Mouse (Mus musculus) C2C12 (cell line): ENCODE results near the gene F2. TPM values are rescaled to one million over a fixed set of nuclear protein-coding genes. Genes with fewer than 3 reads are reported as not detected.

ENCODE experiments used
- H3K27me3 ChIP-seq: one replicate; pipeline ENCODE4 v1.6.1; 2011; ENCODE audit not compliant: control insufficient read depth, insufficient read depth, insufficient read length
- H3K36me3 ChIP-seq: one replicate; pipeline ENCODE4 v1.6.1; 2011; ENCODE audit not compliant: control insufficient read depth, insufficient read depth
- H3K4me3 ChIP-seq: one replicate; pipeline ENCODE4 v1.5.1; 2011; ENCODE audit warnings: mild to moderate bottlenecking, control low read depth; ENCODE audit not compliant: poor library complexity, insufficient read depth, severe bottlenecking
- H3K79me2 ChIP-seq: one replicate; pipeline ENCODE4 v1.6.1; 2011; ENCODE audit not compliant: control insufficient read depth, insufficient read depth
- H3K79me3 ChIP-seq: one replicate; pipeline ENCODE4 v1.6.1; 2011; ENCODE audit warnings: low read depth, control low read depth
- H3ac ChIP-seq: one replicate; pipeline ENCODE3; 2011; ENCODE audit warnings: low read depth; ENCODE audit not compliant: control insufficient read depth, insufficient read length
- CEBPB ChIP-seq: IDR thresholded peaks from one replicate; pipeline ENCODE4 v1.6.1; 2011; ENCODE audit warnings: low read depth, mild to moderate bottlenecking, control low read depth, moderate library complexity
- CTCF ChIP-seq: IDR thresholded peaks from one replicate; pipeline ENCODE4 v1.5.1; 2011; ENCODE audit not compliant: control insufficient read depth, insufficient read depth, insufficient read length
- FOSL1 ChIP-seq: IDR thresholded peaks from one replicate; pipeline ENCODE4 v1.8.0; 2011; ENCODE audit warnings: mild to moderate bottlenecking, low read length; ENCODE audit not compliant: poor library complexity, insufficient read depth, severe bottlenecking
- MAX ChIP-seq: IDR thresholded peaks from one replicate; pipeline ENCODE4 v1.6.1; 2011; ENCODE audit warnings: mild to moderate bottlenecking, control low read depth
- MYOD1 ChIP-seq: IDR thresholded peaks from one replicate; pipeline ENCODE4 v1.6.1; 2011; ENCODE audit warnings: low read depth; ENCODE audit not compliant: control insufficient read depth, insufficient read length
- MYOG ChIP-seq: IDR thresholded peaks from one replicate; pipeline ENCODE4 v1.6.1; 2011; ENCODE audit not compliant: control insufficient read depth, insufficient read length; ENCODE audit errors: extremely low read depth
- USF1 ChIP-seq: IDR thresholded peaks from one replicate; pipeline ENCODE4 v1.6.1; 2011; ENCODE audit warnings: low read depth, mild to moderate bottlenecking, control low read depth, moderate library complexity
- polyA plus RNA-seq: library from polyadenylated mRNA; unstranded; fragments of >200 nt; fragmentation: generic; extraction: Trizol; gene quantifications from one replicate; pipeline ENCODE4 v1.2.1, GENCODE M21; 2012; ENCODE audit warnings: missing spikeins

Gene F2
- polyA plus RNA-seq, 1 experiment = 0.04 TPM

DNA sequence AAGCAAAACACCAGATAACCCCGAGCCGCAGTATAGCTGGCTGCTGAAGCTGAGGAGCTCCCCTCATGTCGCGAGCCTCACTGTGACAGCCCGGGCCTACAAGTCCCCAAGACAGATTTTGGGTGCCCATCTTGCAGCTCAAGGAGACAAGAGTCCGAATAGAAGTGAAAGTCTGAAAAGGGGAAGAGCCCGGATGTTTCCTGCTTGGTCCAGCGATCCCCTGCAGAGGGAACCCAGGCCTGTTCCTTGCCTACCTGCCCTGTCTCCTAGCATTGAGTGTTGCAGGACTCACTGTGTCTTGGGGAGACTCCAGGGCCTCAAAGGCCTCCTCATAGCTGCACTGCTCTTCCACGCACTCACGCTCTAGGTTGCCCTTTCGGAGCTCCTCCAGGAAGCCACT is 728 bp downstream of the F2 start:
- no peaks in the 10 kb centered on the region for H3K27me3 ChIP-seq
- H3K36me3 ChIP-seq = no peaks in the 10 kb centered on the region
- no peak for TF ChIP-seq CEBPB
- TF ChIP-seq USF1 = no peak
- TF ChIP-seq MYOD1 = no peak
- no peak for TF ChIP-seq MYOG
- no peak for TF ChIP-seq MAX
- no peak for TF ChIP-seq FOSL1
- TF ChIP-seq CTCF = no peak
- H3ac ChIP-seq = no peak overlapping the region
- no peaks in the 10 kb centered on the region for H3K79me3 ChIP-seq
- no peaks in the 10 kb centered on the region for H3K79me2 ChIP-seq
- H3K4me3 ChIP-seq = no peak overlapping the region

DNA sequence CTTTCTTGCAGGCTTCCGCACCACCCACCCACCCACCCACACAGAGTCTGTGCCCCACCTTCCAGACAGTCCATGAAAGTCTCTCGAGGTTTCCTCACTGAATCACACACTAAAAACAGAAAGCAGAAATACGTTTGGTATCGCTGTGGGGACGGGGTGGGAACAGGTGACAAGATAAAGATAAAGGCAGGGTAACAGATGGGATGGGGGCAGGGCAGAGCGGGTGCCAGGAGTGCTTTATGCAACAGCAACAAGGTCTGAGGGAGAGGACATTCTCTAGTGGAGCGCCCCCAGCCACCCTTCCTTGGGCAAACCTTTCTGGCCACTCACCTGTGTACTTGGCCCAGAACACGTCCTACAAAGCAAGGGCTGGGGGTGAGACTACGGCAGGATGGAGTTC is 1.4 kb downstream of the F2 start:
- H3ac ChIP-seq = no peak overlapping the region
- H3K79me2 ChIP-seq = no peaks in the 10 kb centered on the region
- H3K36me3 ChIP-seq = no peaks in the 10 kb centered on the region
- no peak overlapping the region for H3K4me3 ChIP-seq
- TF ChIP-seq MYOD1 = peak; percentile 69
- no peak for TF ChIP-seq FOSL1
- no peaks in the 10 kb centered on the region for H3K79me3 ChIP-seq
- no peaks in the 10 kb centered on the region for H3K27me3 ChIP-seq

DNA sequence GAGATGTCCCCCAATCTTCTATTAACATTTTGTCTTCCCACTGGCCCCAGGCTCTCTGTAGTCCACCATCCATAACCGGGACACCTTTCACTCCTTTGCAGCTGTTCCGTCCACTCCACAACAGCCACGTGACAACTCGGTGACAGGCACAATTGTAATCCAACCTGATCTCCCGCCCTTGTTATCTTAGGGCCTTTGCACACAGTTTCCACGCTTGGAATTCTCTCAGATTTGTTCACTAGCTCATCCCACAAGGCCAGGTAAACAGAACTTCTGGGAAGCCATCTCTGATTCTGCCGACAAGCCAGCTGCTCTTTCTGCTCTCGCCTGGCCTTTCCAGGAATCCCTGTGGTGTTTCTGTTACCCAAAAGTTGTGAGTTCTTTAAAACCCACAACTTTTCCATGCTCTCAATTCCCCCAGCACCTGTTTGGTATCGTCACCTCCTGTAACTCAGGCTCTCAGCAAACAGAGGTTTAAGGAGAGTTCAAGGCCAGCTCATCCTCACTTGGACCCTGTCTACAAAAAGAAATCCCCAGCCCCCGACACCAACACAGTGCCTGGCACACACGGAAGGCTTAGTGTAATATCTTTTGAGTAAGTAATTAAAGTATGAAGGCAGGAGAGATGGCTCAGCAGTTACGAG is 2.8 kb downstream of the F2 start:
- TF ChIP-seq CTCF = no peak
- TF ChIP-seq MYOD1 = peak; percentile 84
- peak; percentile 80 for TF ChIP-seq USF1
- Histone ChIP-seq H3K4me3 (no peak overlapping the region), H3K27me3 (no peaks in the 10 kb centered on the region), H3K79me2 (no peaks in the 10 kb centered on the region), H3K79me3 (no peaks in the 10 kb centered on the region), H3K36me3 (no peaks in the 10 kb centered on the region), H3ac (no peak overlapping the region)

DNA sequence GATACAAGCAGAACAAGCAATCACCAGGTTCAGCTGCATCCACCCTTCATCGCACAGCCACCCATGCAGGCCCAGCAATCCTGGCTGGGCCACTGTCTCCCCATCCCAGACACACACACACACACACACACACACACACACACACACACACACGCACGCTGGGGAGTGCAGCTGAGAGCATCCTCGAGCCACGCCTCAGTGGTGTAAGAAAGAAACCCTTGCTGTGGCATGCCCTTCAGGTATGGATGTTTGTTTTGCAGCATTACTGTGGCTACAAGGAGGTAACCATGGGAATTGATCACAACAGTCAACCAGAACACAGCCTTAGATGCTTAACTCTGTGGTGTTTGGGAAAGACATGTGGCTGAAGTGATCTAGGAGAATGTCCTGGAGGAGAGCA is 3.9 kb downstream of the F2 start:
- Histone ChIP-seq H3K36me3 (no peaks in the 10 kb centered on the region), H3ac (no peak overlapping the region), H3K79me3 (no peaks in the 10 kb centered on the region), H3K79me2 (no peaks in the 10 kb centered on the region), H3K27me3 (no peaks in the 10 kb centered on the region), H3K4me3 (no peak overlapping the region)
- TF ChIP-seq FOSL1 (no peak), MAX (no peak), MYOG (no peak), MYOD1 (no peak), CEBPB (no peak), CTCF (no peak)

DNA sequence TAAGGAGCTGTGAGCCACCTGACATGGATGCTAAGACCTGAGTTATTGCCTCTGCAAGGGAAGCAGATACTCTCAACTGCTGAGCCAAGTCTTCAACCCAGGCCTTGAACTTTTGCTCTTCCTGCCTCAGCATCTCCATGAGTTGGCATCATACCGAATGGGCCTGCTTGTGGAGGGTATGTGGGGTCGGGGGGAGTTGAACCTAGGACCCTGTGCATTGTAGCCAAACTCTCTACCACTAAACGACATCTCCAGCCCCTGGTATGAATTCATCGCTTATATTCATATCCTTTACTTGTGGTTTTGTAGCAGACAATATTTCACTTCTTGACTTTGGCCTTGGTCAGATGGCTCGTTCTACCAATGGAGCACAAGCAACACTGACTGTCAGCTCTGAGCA is 4.4 kb downstream of the F2 start:
- no peak overlapping the region for H3ac ChIP-seq
- no peaks in the 10 kb centered on the region for H3K79me2 ChIP-seq
- TF ChIP-seq CEBPB (no peak), MAX (no peak), FOSL1 (no peak), USF1 (no peak), MYOD1 (no peak), CTCF (no peak)
- no peaks in the 10 kb centered on the region for H3K36me3 ChIP-seq
- no peak overlapping the region for H3K4me3 ChIP-seq
- no peaks in the 10 kb centered on the region for H3K27me3 ChIP-seq
- no peaks in the 10 kb centered on the region for H3K79me3 ChIP-seq

DNA sequence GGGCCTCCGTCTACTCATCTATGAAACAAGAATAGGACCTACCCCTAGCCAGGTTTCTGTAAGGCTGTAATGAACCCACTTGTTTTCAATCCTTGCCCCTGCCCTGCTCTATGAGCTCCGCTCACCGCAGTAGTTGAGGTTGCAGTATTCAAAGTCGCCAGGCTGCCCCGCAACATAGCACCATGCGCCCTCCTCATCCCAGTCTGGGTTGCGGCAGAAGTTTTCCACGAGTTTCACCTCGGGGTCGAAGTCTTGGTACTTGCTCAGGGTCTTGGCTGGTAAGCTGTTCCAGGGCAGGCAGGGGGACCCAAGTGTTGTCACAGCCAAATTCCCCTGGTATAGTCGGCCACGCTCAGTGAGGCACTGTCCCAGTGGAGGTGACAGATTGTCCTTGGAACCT is 5.8 kb downstream of the F2 start:
- Histone ChIP-seq H3K36me3 (no peaks in the 10 kb centered on the region), H3ac (no peak overlapping the region), H3K79me3 (no peaks in the 10 kb centered on the region), H3K4me3 (no peak overlapping the region), H3K27me3 (no peaks in the 10 kb centered on the region), H3K79me2 (no peaks in the 10 kb centered on the region)
- TF ChIP-seq MAX (no peak), FOSL1 (no peak), USF1 (no peak), MYOD1 (no peak), CTCF (no peak), MYOG (no peak), CEBPB (no peak)
